Mouse (Mus musculus) CH12.LX (cell line): Measurements from ENCODE around the gene Nufip2. TPM values are rescaled to one million over a fixed set of nuclear protein-coding genes. Genes with fewer than 3 reads are reported as not detected.

Source experiments
- DNase-seq: peaks from one replicate; pipeline ENCODE4 v3.0.0-alpha.2; 2013; ENCODE audit errors: extremely low read depth
- H3K27ac ChIP-seq: 2 replicates; pipeline ENCODE4 v1.5.1; 2012; ENCODE audit warnings: low read depth, mild to moderate bottlenecking, control low read depth, moderate library complexity; ENCODE audit not compliant: insufficient read depth
- H3K27me3 ChIP-seq: replicated peaks from 2 replicates; pipeline ENCODE3; 2012; ENCODE audit warnings: inconsistent platforms
- H3K36me3 ChIP-seq, 2 experiments: replicated peaks in 1 of 2; 2 replicates each; pipeline versions ENCODE3 to v1.6.1; 2012; ENCODE audit warnings: inconsistent platforms in 1 of 2, low read length in 1 of 2, mild to moderate bottlenecking in 1 of 2, mixed read lengths in 1 of 2, moderate library complexity in 1 of 2; ENCODE audit not compliant: control insufficient read depth in 1 of 2, insufficient read depth in 1 of 2
- H3K4me1 ChIP-seq, 2 experiments: 2 replicates each; pipeline ENCODE4 v1.6.1; 2012; ENCODE audit warnings: inconsistent platforms in 1 of 2, moderate library complexity in 1 of 2; ENCODE audit not compliant: insufficient read depth in 2 of 2, control insufficient read depth in 1 of 2
- H3K4me2 ChIP-seq: 2 replicates; pipeline ENCODE4 v1.6.1; 2012; ENCODE audit warnings: low read depth, mild to moderate bottlenecking, control low read depth; ENCODE audit not compliant: poor library complexity, insufficient read depth, severe bottlenecking
- H3K4me3 ChIP-seq, 3 experiments: fragments of 150-350 bp in 1 of 3; sonication (generic) in 1 of 3; replicated peaks in 1 of 3; 2 replicates each; pipeline versions ENCODE3 to v1.5.1; 2011 to 2012; ENCODE audit warnings: low read depth in 2 of 3, low read length in 2 of 3, mild to moderate bottlenecking in 2 of 3, moderate library complexity in 2 of 3, control low read depth in 1 of 3, improper control_type of control experiment in 1 of 3, inconsistent platforms in 1 of 3, mixed read lengths in 1 of 3; ENCODE audit not compliant: poor library complexity in 1 of 3
- H3K79me2 ChIP-seq: replicated peaks from 2 replicates; pipeline ENCODE4 v1.6.1; 2012; ENCODE audit warnings: mild to moderate bottlenecking, moderate library complexity; ENCODE audit not compliant: control insufficient read depth, poor library complexity, insufficient read depth, severe bottlenecking; ENCODE audit errors: extremely low read depth
- H3K9ac ChIP-seq: 2 replicates; pipeline ENCODE4 v1.6.1; 2012; ENCODE audit warnings: low read depth, mild to moderate bottlenecking, control low read depth, moderate library complexity; ENCODE audit not compliant: insufficient read depth
- H3K9me3 ChIP-seq: replicated peaks from 2 replicates; pipeline ENCODE3; 2012; ENCODE audit warnings: low read length, inconsistent platforms, mixed read lengths
- CHD2 ChIP-seq: IDR thresholded peaks from 2 replicates; pipeline ENCODE4 v1.6.1; 2011; ENCODE audit warnings: low read length, improper control_type of control experiment
- CTCF ChIP-seq, 2 experiments: IDR thresholded peaks in 1 of 2; conservative IDR thresholded peaks in 1 of 2; 2 replicates each; pipeline ENCODE4 v1.5.1; 2011 to 2012; ENCODE audit warnings: low read depth in 2 of 2, low read length in 2 of 2, improper control_type of control experiment in 1 of 2, inconsistent platforms in 1 of 2, mild to moderate bottlenecking in 1 of 2, moderate library complexity in 1 of 2
- E2F4 ChIP-seq: IDR thresholded peaks from 2 replicates; pipeline ENCODE4 v1.6.1; 2011; ENCODE audit warnings: low read depth, low read length, improper control_type of control experiment; ENCODE audit not compliant: insufficient replicate concordance
- EP300 ChIP-seq: IDR thresholded peaks from 2 replicates; pipeline ENCODE4 v1.6.1; 2011; ENCODE audit warnings: low read length, improper control_type of control experiment
- ETS1 ChIP-seq: conservative IDR thresholded peaks from 2 replicates; pipeline ENCODE4 v1.6.1; 2012; ENCODE audit warnings: low read depth, mild to moderate bottlenecking, inconsistent platforms, low read length, improper control_type of control experiment, moderate library complexity
- GABPA ChIP-seq: IDR thresholded peaks from 2 replicates; pipeline ENCODE4 v1.6.1; 2012; ENCODE audit warnings: low read depth, low read length, improper control_type of control experiment, inconsistent platforms; ENCODE audit not compliant: insufficient replicate concordance
- JUN ChIP-seq: IDR thresholded peaks from 2 replicates; pipeline ENCODE4 v1.6.1; 2011; ENCODE audit warnings: low read depth, mild to moderate bottlenecking, low read length, improper control_type of control experiment, moderate library complexity; ENCODE audit not compliant: insufficient read depth
- KAT2A ChIP-seq: IDR thresholded peaks from 2 replicates; pipeline ENCODE4 v1.6.1; 2012; ENCODE audit warnings: low read length, improper control_type of control experiment, inconsistent platforms; ENCODE audit not compliant: insufficient replicate concordance
- MAX ChIP-seq: IDR thresholded peaks from 2 replicates; pipeline ENCODE4 v1.6.1; 2011; ENCODE audit warnings: low read length, improper control_type of control experiment
- MAZ ChIP-seq: IDR thresholded peaks from 2 replicates; pipeline ENCODE4 v1.6.1; 2012; ENCODE audit warnings: low read depth, mild to moderate bottlenecking, inconsistent platforms, low read length, improper control_type of control experiment, moderate library complexity
- MEF2A ChIP-seq: IDR thresholded peaks from 2 replicates; pipeline ENCODE4 v1.6.1; 2014; ENCODE audit warnings: low read depth, mild to moderate bottlenecking, inconsistent platforms, low read length, improper control_type of control experiment, borderline replicate concordance
- MYC ChIP-seq: IDR thresholded peaks from 2 replicates; pipeline ENCODE4 v1.6.1; 2011; ENCODE audit warnings: low read depth, mild to moderate bottlenecking, improper control_type of control experiment, low read length
- NRF1 ChIP-seq: IDR thresholded peaks from 2 replicates; pipeline ENCODE4 v1.6.1; 2014; ENCODE audit warnings: low read depth, mild to moderate bottlenecking, inconsistent platforms, low read length, improper control_type of control experiment, moderate library complexity
- RAD21 ChIP-seq: IDR thresholded peaks from 2 replicates; pipeline ENCODE4 v1.6.1; 2011; ENCODE audit warnings: low read depth, mild to moderate bottlenecking, low read length, improper control_type of control experiment, moderate library complexity
- RCOR1 ChIP-seq: conservative IDR thresholded peaks from 2 replicates; pipeline ENCODE4 v1.6.1; 2012; ENCODE audit warnings: low read depth, mild to moderate bottlenecking, inconsistent platforms, low read length, improper control_type of control experiment
- SMC3 ChIP-seq: IDR thresholded peaks from 2 replicates; pipeline ENCODE4 v1.6.1; 2011; ENCODE audit warnings: low read depth, low read length, improper control_type of control experiment
- TBP ChIP-seq: conservative IDR thresholded peaks from 2 replicates; pipeline ENCODE4 v1.6.1; 2011; ENCODE audit warnings: low read depth, low read length, improper control_type of control experiment
- TCF12 ChIP-seq: IDR thresholded peaks from 2 replicates; pipeline ENCODE4 v1.6.1; 2014; ENCODE audit warnings: low read depth, mild to moderate bottlenecking, inconsistent platforms, low read length, improper control_type of control experiment
- UBTF ChIP-seq: IDR thresholded peaks from 2 replicates; pipeline ENCODE4 v1.6.1; 2012; ENCODE audit warnings: low read depth, mild to moderate bottlenecking, inconsistent platforms, low read length, improper control_type of control experiment, moderate library complexity
- ZC3H11A ChIP-seq: IDR thresholded peaks from 2 replicates; pipeline ENCODE4 v1.6.1; 2012; ENCODE audit warnings: low read depth, mild to moderate bottlenecking, inconsistent platforms, low read length, improper control_type of control experiment
- ZKSCAN1 ChIP-seq: IDR thresholded peaks from 2 replicates; pipeline ENCODE4 v1.6.1; 2012; ENCODE audit warnings: low read depth, inconsistent platforms, low read length, improper control_type of control experiment, borderline replicate concordance
- dilution Hi-C: fragments of 300-500 bp; cut with MboI; formaldehyde crosslinking; loops from 2 replicates; pipeline ENCODE4 v1.14.3; 2020; ENCODE audit warnings: low sequenced_read_pairs; ENCODE audit not compliant: extremely low pct_unique_long_range_greater_than_20kb, extremely low pct_ligation_motif_present
- in situ Hi-C: fragments of 300-500 bp; cut with MboI; formaldehyde crosslinking; loops from 3 replicates; pipeline ENCODE4 v1.14.3; 2019; ENCODE audit warnings: low sequenced_read_pairs, low pct_ligation_motif_present, low pct_unique_long_range_greater_than_20kb, mixed read lengths
- polyA plus RNA-seq: library from polyadenylated mRNA; unstranded; fragments of >175 nt; gene quantifications from 2 replicates; pipeline ENCODE4 v1.2.1, GENCODE M21; 2012; ENCODE audit warnings: low read depth; ENCODE audit not compliant: insufficient read length
- total RNA-seq, 2 experiments: library from RNA; depleted of rRNA; stranded (reverse); fragments of 300-350 nt in 1 of 2; fragments of >200 nt in 1 of 2; gene quantifications; 2 replicates each; pipeline ENCODE4 v1.2.3; 2012 to 2014

Nufip2 gene
- total and polyA plus RNA-seq, 3 experiments, result 29.6 to 53.6 (median 41.2) TPM

DNA sequence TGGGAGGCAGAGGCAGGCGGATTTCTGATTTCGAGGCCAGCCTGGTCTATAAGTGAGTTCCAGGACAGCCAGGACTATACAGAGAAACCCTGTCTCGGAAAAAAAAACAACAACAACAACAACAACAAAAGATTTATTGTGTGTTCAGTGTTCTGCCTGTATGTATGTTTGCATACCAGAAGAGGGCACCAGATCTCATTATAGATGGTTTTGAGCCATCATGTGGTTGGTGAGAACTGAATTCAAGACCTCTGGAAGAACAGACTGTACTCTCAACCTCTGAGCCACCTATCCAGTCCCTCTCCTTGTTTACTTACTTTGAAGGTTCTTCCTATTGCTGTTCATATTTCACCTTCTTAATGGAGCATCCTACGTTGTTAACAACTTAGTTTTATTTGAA is 35.4 kb downstream of the Nufip2 start:
- DNase-seq, result no peak
- no peak overlapping the region for H3K27ac ChIP-seq
- in situ Hi-C loops, result no loop called here
- H3K9me3 ChIP-seq, result no peaks in the 10 kb centered on the region
- no peaks in the 10 kb centered on the region for H3K4me1 ChIP-seq
- H3K79me2 ChIP-seq, result no peaks in the 10 kb centered on the region; the same call in 1 of the 2 replicates
- TF ChIP-seq E2F4 (no peak), ZKSCAN1 (no peak), ETS1 (no peak), NRF1 (no peak), RAD21 (no peak; the same call in 1 of the 2 replicates), CTCF (conservative IDR thresholded peaks at IDR 0.05 in 1 of 2, IDR thresholded peaks at IDR 0.05 in 1 of 2; ENCODE audit: low read depth in 2 of 2, low read length in 2 of 2) (peak; percentile 27 to 54; a peak in 2 of 4 replicates), MAX (no peak), MYC (no peak), GABPA (no peak), SMC3 (peak; percentile 47), RCOR1 (no peak), TBP (no peak), TCF12 (no peak), MAZ (no peak), CHD2 (no peak), UBTF (no peak), MEF2A (no peak), EP300 (no peak)
- no peak overlapping the region for H3K9ac ChIP-seq
- H3K4me2 ChIP-seq, result no peak overlapping the region
- no peaks in the 10 kb centered on the region for H3K27me3 ChIP-seq
- dilution Hi-C loops, result no loop called here
- peaks cover 4 to 31% of the 10 kb centered on the region in 2 experiments for H3K36me3 ChIP-seq
- no peak overlapping the region for H3K4me3 ChIP-seq

DNA sequence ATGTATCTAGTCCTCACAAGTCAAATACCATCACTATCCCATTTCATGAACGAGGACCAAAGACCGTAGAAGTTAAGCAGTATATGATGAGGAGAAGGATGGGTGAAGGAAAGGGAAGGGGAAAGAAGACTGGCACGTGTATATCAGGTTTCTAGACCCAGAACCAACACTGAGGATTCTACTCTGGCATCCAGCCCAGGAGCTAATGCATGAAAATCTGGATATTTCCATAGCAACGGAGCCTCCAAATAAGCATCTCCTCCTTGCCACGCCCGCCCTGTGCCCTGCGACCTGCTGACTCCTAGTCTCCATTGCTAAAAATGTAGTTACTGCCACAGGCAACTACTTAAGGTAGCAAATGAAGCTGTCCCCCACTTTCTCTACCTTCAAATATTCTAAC is 38.8 kb downstream of the Nufip2 start:
- H3K79me2 ChIP-seq, result no peaks in the 10 kb centered on the region; the same call in 1 of the 2 replicates
- in situ Hi-C loops, result no loop called here
- DNase-seq, result no peak
- no peaks in the 10 kb centered on the region for H3K27me3 ChIP-seq
- H3K27ac ChIP-seq, result no peak overlapping the region
- H3K9ac ChIP-seq, result no peak overlapping the region
- TF ChIP-seq SMC3 (no peak), EP300 (no peak), ZC3H11A (no peak), RAD21 (no peak), UBTF (no peak), MEF2A (no peak), MYC (no peak), KAT2A (no peak), JUN (no peak)
- peaks cover 0 to 6% of the 10 kb centered on the region in 2 experiments for H3K36me3 ChIP-seq
- H3K4me1 ChIP-seq, result no peaks in the 10 kb centered on the region
- H3K4me3 ChIP-seq, result no peak overlapping the region
- no peaks in the 10 kb centered on the region for H3K9me3 ChIP-seq
- no peak overlapping the region for H3K4me2 ChIP-seq
- dilution Hi-C loops, result no loop called here
